Mouse (Mus musculus) neural tube, embryonic 11.5 days (tissue): ENCODE measurements around the gene Rnf114. TPM values are rescaled to one million over a fixed set of nuclear protein-coding genes. Genes with fewer than 3 reads are reported as not detected.

Experiments
- ATAC-seq: fragments of 200-750 bp; cut with Nextera tagmentation; 2 replicates; pipeline ENCODE4 v1.8.0; 2017; ENCODE audit warnings: moderate number of reproducible peaks, mild to moderate bottlenecking, moderate TSS enrichment, moderate library complexity; ENCODE audit not compliant: insufficient read depth, low FRiP score, low TSS enrichment
- DNase-seq: peaks from one replicate; pipeline ENCODE4 v3.0.0-alpha.2; 2015; ENCODE audit warnings: low spot score
- H3K27ac ChIP-seq: fragments of 300-500 bp; sonication (generic); 2 replicates; pipeline ENCODE4 v1.5.1; 2014; ENCODE audit warnings: low read depth, mild to moderate bottlenecking, low read length
- H3K27me3 ChIP-seq: fragments of 300-500 bp; sonication (generic); 2 replicates; pipeline ENCODE4 v1.6.1; 2014; ENCODE audit warnings: mild to moderate bottlenecking, low read length, mixed read lengths; ENCODE audit not compliant: control insufficient read depth, insufficient read depth
- H3K36me3 ChIP-seq: fragments of 300-500 bp; sonication (generic); 2 replicates; pipeline ENCODE4 v1.6.1; 2014; ENCODE audit warnings: mild to moderate bottlenecking, low read length, moderate library complexity, mixed read lengths; ENCODE audit not compliant: control insufficient read depth, insufficient read depth
- H3K4me1 ChIP-seq: fragments of 300-500 bp; sonication (generic); 2 replicates; pipeline ENCODE4 v1.6.1; 2014; ENCODE audit warnings: low read length, mixed read lengths; ENCODE audit not compliant: control insufficient read depth, insufficient read depth
- H3K4me2 ChIP-seq: fragments of 300-500 bp; sonication (generic); 2 replicates; pipeline ENCODE4 v1.6.1; 2014; ENCODE audit warnings: low read depth, mild to moderate bottlenecking, moderate library complexity
- H3K4me3 ChIP-seq: fragments of 300-500 bp; sonication (generic); 2 replicates; pipeline ENCODE4 v1.5.1; 2014; ENCODE audit warnings: low read depth, low read length
- H3K9ac ChIP-seq: fragments of 300-500 bp; sonication (generic); 2 replicates; pipeline ENCODE4 v1.6.1; 2014; ENCODE audit warnings: mild to moderate bottlenecking, low read length
- H3K9me3 ChIP-seq: fragments of 300-500 bp; sonication (generic); 2 replicates; pipeline ENCODE4 v1.6.1; 2016; ENCODE audit warnings: low read length; ENCODE audit not compliant: control insufficient read depth
- WGBS: fragments of 180-500 bp; shearing (Covaris S2); extraction: QIAGEN DNeasy Blood & Tissue Kit; methylation state at CpG from one replicate; pipeline ENCODE4 v1.1.7; 2014; 5-methylcytosine and 5-hydroxymethylcytosine counted together
- polyA plus RNA-seq: library from polyadenylated mRNA; unstranded; fragments of >200 nt; fragmentation: Nextera tagmentation; extraction: Ambion mirVana; gene quantifications from 2 replicates; pipeline ENCODE4 v1.2.1, GENCODE M21; 2014

Rnf114 gene
- polyA plus RNA-seq, 1 experiment from 2014 or later, result 161 TPM

- DNase-seq (peak; percentile 97), ATAC-seq (peak; percentile 95)
- Histone ChIP-seq H3K27me3 (peaks cover 24% of the 10 kb centered on the region), H3K27ac (no peak within 1 kb of the TSS), H3K9ac (peak within 1 kb of the TSS; percentile 53), H3K36me3 (no peaks in the 10 kb centered on the region), H3K4me1 (peaks cover 37% of the 10 kb centered on the region), H3K9me3 (no peaks in the 10 kb centered on the region), H3K4me3 (peak within 1 kb of the TSS; percentile 38), H3K4me2 (peak within 1 kb of the TSS; percentile 48)
- WGBS, result 2% methylated on average over 56 of the region's 58 CpGs
These were observed 45.2 kb downstream of the Rnf114 start, which contains the start of gene Snai1 for GRCm38 (mm10) chr2:167537476-167538297. Snai1 (plus strand) TSS chr2:167538195.

GRCm38 (mm10) chr2:167538671-167539306 lies 46.3 kb downstream of the Rnf114 start:
- Histone ChIP-seq H3K9ac (peak overlapping the region; percentile 53), H3K27ac (no peak overlapping the region), H3K9me3 (no peaks in the 10 kb centered on the region), H3K4me3 (peak overlapping the region; percentile 38), H3K4me1 (peaks cover 47% of the 10 kb centered on the region), H3K36me3 (no peaks in the 10 kb centered on the region; the same call in 1 of the 2 replicates), H3K4me2 (peak overlapping the region; percentile 48), H3K27me3 (peaks cover 24% of the 10 kb centered on the region)
- no peak for ATAC-seq
- DNase-seq, result no peak
- 23% methylated on average over 34 of the region's 34 CpGs for WGBS

- Histone ChIP-seq H3K27ac (no peak overlapping the region), H3K9ac (peak overlapping the region; percentile 35; the same call in 1 of the 2 replicates), H3K4me3 (peak overlapping the region; percentile 38), H3K27me3 (peaks cover 24% of the 10 kb centered on the region), H3K4me2 (peak overlapping the region; percentile 48), H3K36me3 (no peaks in the 10 kb centered on the region; the same call in 1 of the 2 replicates), H3K4me1 (peaks cover 50% of the 10 kb centered on the region), H3K9me3 (no peaks in the 10 kb centered on the region)
- DNase-seq (peak; percentile 44), ATAC-seq (peak; percentile 33)
- WGBS, result 15% methylated on average over 14 of the region's 14 CpGs
These were observed 47.4 kb downstream of the Rnf114 start for GRCm38 (mm10) chr2:167539536-167540476.

- no peak for ATAC-seq
These were observed 48.1 kb downstream of the Rnf114 start for GRCm38 (mm10) chr2:167540477-167541110.

GRCm38 (mm10) chr2:167541324-167541723 lies 48.9 kb downstream of the Rnf114 start:
- H3K27me3 ChIP-seq, result peaks cover 23% of the 10 kb centered on the region

More at GRCm38 (mm10) chr2:167540477-167541110, 48.1 kb downstream of the Rnf114 start:
- Histone ChIP-seq H3K9me3 (no peaks in the 10 kb centered on the region), H3K4me1 (peaks cover 50% of the 10 kb centered on the region), H3K4me3 (peak overlapping the region; percentile 38), H3K36me3 (no peaks in the 10 kb centered on the region; the same call in 1 of the 2 replicates), H3K4me2 (peak overlapping the region; percentile 48), H3K9ac (peak overlapping the region; percentile 35), H3K27ac (peak overlapping the region; percentile 21; the same call in 1 of the 2 replicates), H3K27me3 (peaks cover 24% of the 10 kb centered on the region)
- WGBS, result 5% methylated on average over 12 of the region's 12 CpGs
- DNase-seq, result peak; percentile 29

GRCm38 (mm10) chr2:167541761-167542160 lies 49.3 kb downstream of the Rnf114 start:
- H3K4me3 ChIP-seq, result peak overlapping the region; percentile 38; the same call in 1 of the 2 replicates
- H3K27me3 ChIP-seq, result peaks cover 18% of the 10 kb centered on the region
- H3K27ac ChIP-seq, result peak overlapping the region; percentile 21; the same call in 1 of the 2 replicates
- H3K9ac ChIP-seq, result no peak overlapping the region
- H3K4me1 ChIP-seq, result peaks cover 50% of the 10 kb centered on the region
- ATAC-seq, result no peak
- H3K4me2 ChIP-seq, result peak overlapping the region; percentile 48
- H3K36me3 ChIP-seq, result no peaks in the 10 kb centered on the region; the same call in 1 of the 2 replicates
- WGBS, result 65% methylated on average over 12 of the region's 12 CpGs
- DNase-seq, result no peak
- no peaks in the 10 kb centered on the region for H3K9me3 ChIP-seq

More at GRCm38 (mm10) chr2:167541324-167541723, 48.9 kb downstream of the Rnf114 start:
- ATAC-seq (no peak), DNase-seq (peak; percentile 46)
- H3K27ac ChIP-seq, result peak overlapping the region; percentile 21
- H3K9ac ChIP-seq, result peak overlapping the region; percentile 35
- H3K9me3 ChIP-seq, result no peaks in the 10 kb centered on the region
- peak overlapping the region; percentile 38 for H3K4me3 ChIP-seq
- peak overlapping the region; percentile 48 for H3K4me2 ChIP-seq
- WGBS, result 14% methylated on average over 6 of the region's 6 CpGs
- no peaks in the 10 kb centered on the region; the same call in 1 of the 2 replicates for H3K36me3 ChIP-seq
- H3K4me1 ChIP-seq, result peaks cover 50% of the 10 kb centered on the region

GRCm38 (mm10) chr2:167542361-167542760 lies 49.9 kb downstream of the Rnf114 start:
- no peak for DNase-seq
- peaks cover 12% of the 10 kb centered on the region for H3K27me3 ChIP-seq
- no peaks in the 10 kb centered on the region for H3K9me3 ChIP-seq
- H3K4me3 ChIP-seq, result no peak overlapping the region
- H3K27ac ChIP-seq, result no peak overlapping the region
- 59% methylated on average over 4 of the region's 4 CpGs for WGBS
- H3K36me3 ChIP-seq, result no peaks in the 10 kb centered on the region; the same call in 1 of the 2 replicates
- peaks cover 47% of the 10 kb centered on the region for H3K4me1 ChIP-seq
- H3K4me2 ChIP-seq, result no peak overlapping the region
- no peak overlapping the region for H3K9ac ChIP-seq
- no peak for ATAC-seq
